In genomic region chr2:52720231-52721025, GRCm38 (mm10) we compare ENCODE assay signal across 10 mouse cellular contexts. TPM values are rescaled to one million over a fixed set of nuclear protein-coding genes. Genes with fewer than 3 reads are reported as not detected.
A peak's percentile ranks its signal among the peaks of the same experiment; 100 is the strongest.
DNase-seq lines count a peak whose midpoint lies in the region; ATAC-seq and TF ChIP-seq lines count a peak whose summit lies in the region.
"Had no signal": no experiment of that assay in that cellular context is flagged by ENCODE, and none has a peak within 500 bp of the region (broad histone marks: within the 10 kb centered on the region; RNA-seq: fewer than 3 reads in every experiment).

No protein-coding gene starts in this region.

- H3K27ac ChIP-seq in lung, embryonic 14.5 days (ENCODE audit: low read depth): peak overlapping the region; percentile 56; the same call in 1 of the 2 replicates
- H3K27ac ChIP-seq in hindbrain, embryonic 11.5 days (ENCODE audit: low read depth, low read length): no peak overlapping the region
- H3K27ac ChIP-seq: liver, embryonic 15.5 days had no signal

- ATAC-seq in lung, embryonic 14.5 days (ENCODE audit: insufficient read depth): peak; percentile 93
- peak; percentile 53; the same call in 1 of the 2 replicates for ATAC-seq in hindbrain, embryonic 11.5 days (ENCODE audit: low FRiP score)

- 43% methylated on average over 13 of the region's 13 CpGs for WGBS in lung, embryonic 14.5 days
- WGBS in hindbrain, embryonic 11.5 days: 58% methylated on average over 13 of the region's 13 CpGs

- H3K9me3 ChIP-seq in lung, embryonic 14.5 days (ENCODE audit: low read depth, low read length): no peaks in the 10 kb centered on the region
- H3K9me3 ChIP-seq in hindbrain, embryonic 11.5 days (ENCODE audit: control insufficient read depth, low read length): no peaks in the 10 kb centered on the region
- H3K9me3 ChIP-seq: liver, embryonic 15.5 days had no signal

- no peaks in the 10 kb centered on the region for H3K27me3 ChIP-seq in lung, embryonic 14.5 days (ENCODE audit: insufficient read depth, low read length)
- H3K27me3 ChIP-seq in hindbrain, embryonic 11.5 days (ENCODE audit: control insufficient read depth, insufficient read depth, low read length): no peaks in the 10 kb centered on the region
- H3K27me3 ChIP-seq: liver, embryonic 15.5 days had no signal

- no peak overlapping the region for H3K4me3 ChIP-seq in lung, embryonic 14.5 days (ENCODE audit: low read depth, low read length)
- H3K4me3 ChIP-seq in hindbrain, embryonic 11.5 days (ENCODE audit: low read depth, low read length): no peak overlapping the region
- H3K4me3 ChIP-seq: liver, embryonic 15.5 days had no signal

- 0 out of 2 replicates have a peak, but pooled peaks cover 4% of the 10 kb centered on the region for H3K36me3 ChIP-seq in lung, embryonic 14.5 days (ENCODE audit: insufficient read depth)
- H3K36me3 ChIP-seq in hindbrain, embryonic 11.5 days (ENCODE audit: control insufficient read depth, insufficient read depth, low read length): no peaks in the 10 kb centered on the region
- H3K36me3 ChIP-seq: liver, embryonic 15.5 days had no signal

- H3K4me2 ChIP-seq in lung, embryonic 14.5 days: peak overlapping the region; percentile 36
- no peak overlapping the region for H3K4me2 ChIP-seq in hindbrain, embryonic 11.5 days (replicated peaks; ENCODE audit: low read depth, low read length)
- H3K4me2 ChIP-seq: liver, embryonic 15.5 days had no signal

- DNase-seq in lung, embryonic 14.5 days: peak; percentile 66
- no peak for DNase-seq in lung, postnatal 25 days (ENCODE audit: low spot score)
- DNase-seq in embryo, embryonic 9.5 days (ENCODE audit: extremely low spot score): peak; percentile 20
- peak; percentile 10 for DNase-seq in hindbrain, embryonic 11.5 days (ENCODE audit: low spot score)
- DNase-seq in retina, embryonic 14.5 days (ENCODE audit: low spot score): peak; percentile 33
- DNase-seq in urinary bladder, adult 18-20 months (ENCODE audit: low spot score in 2 of 2): no peak
- no peak for DNase-seq in urinary bladder, adult 2 months (ENCODE audit: low spot score)
- DNase-seq in urinary bladder, postnatal 36 days (ENCODE audit: low spot score in 2 of 2): no peak
- DNase-seq: gastrocnemius, postnatal 14 days had no signal

- TF ChIP-seq CTCF in lung, embryonic 14.5 days (IDR thresholded peaks at IDR 0.05; ENCODE audit: low read depth): no peak

- no peaks in the 10 kb centered on the region for H3K4me1 ChIP-seq in lung, embryonic 14.5 days (ENCODE audit: insufficient read depth)
- H3K4me1 ChIP-seq in hindbrain, embryonic 11.5 days (replicated peaks; ENCODE audit: control insufficient read depth, insufficient read depth, low read length): no peaks in the 10 kb centered on the region
- H3K4me1 ChIP-seq: liver, embryonic 15.5 days had no signal

- no peak overlapping the region for H3K9ac ChIP-seq in lung, embryonic 14.5 days
- H3K9ac ChIP-seq in hindbrain, embryonic 11.5 days (ENCODE audit: low read depth, low read length): no peak overlapping the region
- H3K9ac ChIP-seq: liver, embryonic 15.5 days had no signal

RNA-seq across cellular contexts. Expression of gene Stam2, which starts 21.7 kb away (rescaled TPM):
- polyA plus RNA-seq in lung, embryonic 14.5 days (2014; fragmentation: Nextera tagmentation; extraction: Ambion mirVana): 37.1 and 38.2 TPM in 2 replicates
- 45.9 and 48.8 TPM in 2 replicates for polyA plus RNA-seq in hindbrain, embryonic 11.5 days (2014; fragmentation: Nextera tagmentation; extraction: Ambion mirVana)
- 17.5 and 18.9 TPM in 2 replicates for polyA plus RNA-seq in urinary bladder, adult 2 months (2012; rRNA removed)

RNA-seq across cellular contexts. Expression of gene Cacnb4, which starts 43.8 kb away (rescaled TPM):
- polyA plus RNA-seq in lung, embryonic 14.5 days (2014; fragmentation: Nextera tagmentation; extraction: Ambion mirVana): 0.39 and 0.96 TPM in 2 replicates
- 4.9 and 5.3 TPM in 2 replicates for polyA plus RNA-seq in hindbrain, embryonic 11.5 days (2014; fragmentation: Nextera tagmentation; extraction: Ambion mirVana)
- 0.74 and 0.75 TPM in 2 replicates for polyA plus RNA-seq in urinary bladder, adult 2 months (2012; rRNA removed)

Comparison
In these comparisons a context has a peak if more than half of its experiments do, and no peak if none do; other contexts are left out.
1. DNase-seq: peak in lung, embryonic 14.5 days (single experiment), embryo, embryonic 9.5 days (single experiment), hindbrain, embryonic 11.5 days (single experiment) and retina, embryonic 14.5 days (single experiment); none in lung, postnatal 25 days (single experiment), urinary bladder, adult 18-20 months (0 of 2), urinary bladder, adult 2 months (single experiment) and urinary bladder, postnatal 36 days (0 of 2).